Mouse (Mus musculus) embryo, embryonic 11 days (tissue): ENCODE measurements around the gene Clic5.

ENCODE experiments used
- DNase-seq: peaks from one replicate; pipeline ENCODE4 v3.0.0-alpha.2; 2015

Gene Clic5

DNA sequence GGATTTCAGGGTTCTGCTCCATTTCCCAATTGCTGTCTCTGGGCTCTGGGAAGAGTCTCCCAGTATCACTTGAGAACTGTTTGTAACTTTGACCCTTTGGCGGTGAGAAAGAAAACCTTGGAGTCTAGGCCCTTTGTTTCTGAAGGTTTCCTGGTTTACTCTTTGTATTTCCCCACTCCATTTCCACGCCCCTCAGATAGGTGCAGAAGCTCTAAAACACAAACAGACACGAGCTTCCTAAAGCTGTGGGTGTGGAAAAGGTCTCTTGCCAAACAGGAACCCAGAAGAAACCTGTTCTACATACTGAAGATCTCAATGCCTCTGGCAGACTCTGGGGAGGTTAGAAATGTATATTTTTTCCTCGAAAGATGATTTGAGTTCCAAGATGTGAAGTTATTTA, 10.8 kb downstream of the Clic5 start:
- no peak for DNase-seq

DNA sequence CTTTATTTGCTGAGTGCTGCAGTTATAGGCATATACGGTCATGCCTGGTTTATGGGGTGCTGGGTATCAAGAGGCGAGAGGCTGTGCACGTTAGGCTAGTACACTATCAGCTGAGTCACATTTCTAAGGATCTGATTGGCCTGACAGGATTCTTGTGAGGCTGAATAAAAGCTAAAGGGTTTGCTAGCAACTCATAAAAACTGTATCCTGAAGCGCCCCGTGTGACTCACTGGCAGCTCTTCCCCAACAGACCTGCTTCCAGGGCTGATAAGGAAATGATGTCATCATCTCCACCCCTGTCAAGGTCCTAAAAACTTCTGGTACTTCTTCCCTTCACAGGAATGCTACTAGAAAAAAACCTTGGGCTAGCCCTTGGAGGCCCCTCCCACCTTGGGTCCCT, 14.6 kb downstream of the Clic5 start:
- DNase-seq, result no peak

DNA sequence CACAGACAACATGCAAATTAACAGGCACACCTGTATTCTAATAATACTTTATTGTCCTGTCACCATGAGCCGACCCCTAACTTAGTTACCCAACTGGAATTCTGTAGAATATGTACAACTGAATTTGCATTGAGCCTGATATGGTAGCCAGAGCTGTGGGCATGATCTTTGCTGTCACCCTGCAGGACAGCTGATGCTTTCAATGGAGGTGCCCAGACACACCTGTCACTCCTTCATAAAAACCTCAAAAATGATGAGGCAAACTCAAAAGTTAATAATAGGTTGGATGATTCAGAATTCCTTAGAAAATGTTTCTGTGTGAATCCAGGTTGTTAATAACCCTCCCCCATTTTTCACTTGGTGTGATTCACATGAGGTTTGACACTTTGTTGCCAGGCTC, 16.4 kb downstream of the Clic5 start:
- no peak for DNase-seq

DNA sequence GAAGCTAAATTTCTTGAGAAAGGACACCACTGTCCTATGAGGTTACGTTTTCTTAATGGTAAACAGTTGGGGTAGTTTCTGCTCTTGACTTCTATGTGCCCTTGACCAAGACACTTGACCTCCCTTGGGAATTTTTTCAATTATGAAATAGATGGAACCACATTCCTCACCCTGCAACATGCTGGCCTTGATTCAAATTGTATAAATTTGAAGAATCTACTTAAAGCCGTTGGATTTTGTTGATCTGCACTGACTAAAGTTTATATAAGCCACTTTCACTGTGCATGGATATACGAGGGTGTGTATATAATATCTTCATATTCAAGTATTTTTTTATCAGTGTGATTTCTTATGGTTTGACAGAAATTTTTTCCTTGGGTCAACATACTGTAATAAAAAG, 17.2 kb downstream of the Clic5 start:
- DNase-seq, result no peak

DNA sequence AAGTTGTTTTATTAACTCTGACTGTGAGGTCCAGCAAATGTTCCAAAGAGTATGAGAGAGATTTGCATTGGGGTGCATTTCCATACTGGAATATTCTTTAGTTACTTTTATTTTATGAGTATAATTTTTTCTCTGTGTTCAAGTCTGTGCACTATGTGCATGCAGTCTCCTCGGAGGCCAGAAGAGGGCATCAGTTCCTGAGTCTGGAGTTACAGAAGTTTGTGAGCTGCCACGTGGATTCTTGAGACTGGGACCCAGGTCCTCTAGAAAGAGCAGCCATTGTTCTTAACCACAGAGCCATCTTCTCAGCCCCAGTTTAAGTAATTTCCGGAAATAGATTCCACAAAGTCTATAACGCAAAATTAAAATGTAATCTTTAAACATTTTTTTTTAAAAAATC, 20.5 kb downstream of the Clic5 start:
- no peak for DNase-seq

DNA sequence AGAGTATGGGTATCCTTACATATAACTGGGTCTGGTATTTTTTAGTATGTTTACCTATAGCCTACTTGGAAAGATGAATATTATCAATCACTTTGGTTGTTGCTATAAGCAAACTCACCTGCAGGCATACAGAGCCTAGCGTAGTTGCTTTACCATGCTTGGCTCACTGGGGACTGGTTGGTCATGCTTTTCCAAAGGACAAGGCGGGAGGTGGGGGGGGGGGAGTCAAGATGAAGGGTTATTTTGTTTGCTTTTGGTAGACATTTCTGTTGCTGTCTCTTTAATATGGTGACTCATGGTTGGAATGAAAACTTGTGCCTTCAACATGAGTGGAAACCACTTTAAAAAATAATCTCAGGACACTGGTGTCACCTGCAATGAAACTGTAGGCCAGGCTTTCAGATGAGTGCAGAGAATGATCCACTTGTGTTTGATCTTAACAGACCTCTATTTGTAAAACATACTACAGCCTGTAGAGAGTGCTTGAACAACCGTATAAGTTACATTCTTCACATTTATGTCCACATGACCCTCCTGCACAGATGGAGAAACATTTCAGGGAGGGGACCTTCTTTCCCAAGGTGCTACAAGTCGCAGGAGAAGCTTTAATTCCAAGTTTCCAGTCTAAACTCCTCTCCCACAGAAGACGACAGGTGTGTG, 24.7 kb downstream of the Clic5 start:
- no peak for DNase-seq

DNA sequence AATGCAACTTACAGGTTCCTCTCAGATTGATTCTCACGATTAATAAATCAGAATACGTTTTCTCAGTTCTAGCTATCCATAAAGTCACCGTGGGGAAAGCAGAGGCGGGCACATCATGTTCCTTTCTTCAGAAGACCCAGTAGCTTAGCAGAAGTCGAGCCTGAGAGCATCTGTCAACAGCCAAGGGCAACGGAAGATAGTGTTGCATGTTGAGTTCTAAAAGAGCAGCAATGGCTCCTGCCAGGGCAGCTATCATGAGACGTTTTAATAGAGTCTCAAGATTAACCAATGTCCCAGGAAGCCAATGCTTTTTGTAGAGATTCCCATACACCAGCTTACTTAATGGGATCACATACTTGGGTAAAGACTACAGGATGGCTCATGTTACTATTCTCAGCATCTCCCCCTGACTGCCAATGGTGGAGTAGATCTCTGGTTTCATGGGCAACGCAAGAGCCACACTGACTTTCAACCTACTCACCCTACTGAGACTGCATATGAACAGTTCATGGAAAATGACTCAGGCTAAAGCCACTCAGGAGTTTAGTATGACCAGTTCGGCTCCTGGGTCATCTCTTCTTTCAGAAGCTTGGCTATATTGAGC, 26.9 kb downstream of the Clic5 start:
- DNase-seq, result no peak

DNA sequence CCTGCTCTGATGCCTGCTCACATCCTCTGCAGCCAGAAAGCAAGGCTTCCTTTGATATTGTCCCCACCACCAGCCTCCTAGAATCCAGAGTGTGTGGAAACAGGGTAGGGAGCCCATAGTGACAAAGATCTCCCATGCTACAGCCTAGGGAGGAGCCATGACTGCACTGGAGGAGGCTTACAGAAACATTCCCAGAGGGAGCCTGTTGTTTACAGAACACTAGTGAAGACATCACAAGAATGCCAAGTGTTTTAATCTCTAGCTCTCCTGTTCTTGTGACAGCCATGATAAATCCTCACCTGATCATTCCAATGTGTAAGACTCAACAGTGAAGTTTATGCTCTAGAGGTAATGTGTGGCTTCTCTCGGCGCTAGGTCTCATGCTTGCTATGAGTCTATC, 28.8 kb downstream of the Clic5 start:
- DNase-seq, result no peak

DNA sequence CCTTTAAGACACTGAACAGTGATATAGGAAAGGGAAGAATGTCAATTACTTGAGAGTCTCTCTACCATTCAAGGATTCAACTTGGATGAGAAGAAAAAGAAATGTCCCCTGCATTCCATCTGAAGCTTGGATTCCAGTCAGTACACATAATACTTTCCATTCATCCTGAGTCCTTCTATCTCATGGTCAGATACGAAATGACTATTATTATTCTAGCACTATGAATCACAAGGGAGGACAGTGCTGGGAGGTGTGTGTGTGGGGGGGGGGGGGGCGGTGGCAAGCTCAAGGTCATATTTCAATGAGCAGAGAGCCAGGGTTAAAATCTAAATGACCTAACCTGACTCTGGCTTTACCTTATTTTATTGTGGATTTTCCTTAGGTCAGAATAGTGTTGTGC, 31.6 kb downstream of the Clic5 start:
- DNase-seq, result no peak

DNA sequence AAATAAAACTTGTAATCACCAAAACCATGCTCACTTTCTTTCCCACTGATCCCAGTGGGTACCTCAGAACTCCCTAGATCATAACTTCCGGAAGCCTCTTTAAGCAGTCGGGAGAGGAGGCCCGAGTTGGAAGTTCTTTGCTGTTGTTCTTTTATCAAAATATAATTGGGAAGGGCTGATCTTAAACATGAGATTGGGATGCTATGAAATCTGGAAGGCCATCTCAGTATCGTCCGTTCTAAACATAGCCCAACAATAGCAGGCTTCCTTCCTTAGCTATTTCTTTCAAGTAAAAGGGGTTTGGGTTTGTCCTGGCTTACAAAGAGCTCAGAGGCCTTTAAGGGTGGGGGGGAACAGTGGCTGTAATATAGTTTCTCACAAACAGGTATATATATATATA, 40.0 kb downstream of the Clic5 start:
- no peak for DNase-seq

DNA sequence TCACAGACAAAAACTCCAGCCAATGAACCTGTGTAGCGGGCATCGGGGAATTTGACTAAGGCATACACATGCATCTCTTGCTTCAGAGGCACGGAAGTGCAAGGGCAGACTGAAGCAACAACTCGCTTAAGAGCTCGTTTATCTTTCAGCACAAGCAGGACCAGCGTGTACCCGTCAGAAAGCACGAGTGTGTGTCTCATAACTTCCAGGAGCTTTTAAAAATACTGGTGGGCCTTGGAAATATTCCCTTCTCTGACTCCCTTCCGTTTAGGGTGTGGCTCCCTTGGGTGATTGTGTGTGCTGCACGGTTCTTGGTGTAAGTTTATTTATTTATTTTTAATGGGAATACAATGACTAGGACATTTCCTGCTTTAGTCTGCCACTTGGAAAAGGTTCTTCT, 41.7 kb downstream of the Clic5 start:
- DNase-seq, result no peak

DNA sequence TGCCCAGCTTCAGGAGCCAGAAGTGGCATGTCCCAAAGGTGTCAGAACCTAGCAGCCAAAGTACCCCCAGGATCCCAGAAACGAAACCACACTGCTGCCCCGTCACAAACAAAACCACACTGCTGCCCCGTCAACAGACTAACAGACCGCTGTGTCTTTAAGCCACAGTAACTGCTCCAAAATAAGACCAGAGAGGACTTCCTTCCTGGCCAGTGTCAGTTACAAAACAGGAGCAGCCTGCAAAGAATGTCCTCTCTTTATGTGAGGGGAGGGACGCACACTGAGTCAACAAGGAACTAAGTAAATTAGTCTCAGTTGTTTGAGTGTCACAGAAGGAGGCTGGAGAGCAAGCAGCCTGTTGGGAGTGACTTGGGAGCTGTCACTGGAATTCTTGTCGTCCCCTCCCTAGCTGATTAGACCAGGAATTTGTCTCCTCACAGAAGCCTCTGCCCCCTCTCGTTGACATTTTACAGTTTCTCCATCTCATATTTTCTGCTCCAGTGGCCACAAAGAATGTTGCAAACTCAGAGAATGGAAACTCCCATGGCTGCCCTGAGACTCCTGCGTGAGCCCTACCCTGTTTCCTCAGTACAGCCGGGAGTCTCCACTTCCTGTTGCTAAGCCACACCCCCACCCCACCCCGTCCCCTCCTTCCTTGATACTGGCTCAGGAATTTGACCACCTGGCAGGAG, 50.8 kb downstream of the Clic5 start:
- peak; percentile 63 for DNase-seq

DNA sequence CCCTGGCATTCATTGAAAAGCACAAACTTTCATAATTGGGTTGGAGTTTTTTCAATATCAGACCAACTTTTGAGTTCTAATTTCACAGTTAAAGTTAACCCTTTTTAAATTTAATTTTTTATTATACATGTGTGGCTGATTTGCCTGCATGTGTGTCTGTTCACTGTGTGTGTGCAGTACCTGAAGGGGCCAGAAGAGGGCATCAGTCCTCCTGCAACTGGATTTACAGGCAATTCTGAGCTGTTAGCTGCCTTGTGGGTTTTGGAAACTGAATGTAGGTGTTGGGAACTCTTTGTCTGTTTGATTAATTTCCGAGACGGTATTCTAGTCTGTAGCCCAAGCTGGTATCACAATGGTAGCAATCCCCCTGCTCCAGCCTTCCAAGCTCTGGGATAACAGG, 52.4 kb downstream of the Clic5 start:
- no peak for DNase-seq

DNA sequence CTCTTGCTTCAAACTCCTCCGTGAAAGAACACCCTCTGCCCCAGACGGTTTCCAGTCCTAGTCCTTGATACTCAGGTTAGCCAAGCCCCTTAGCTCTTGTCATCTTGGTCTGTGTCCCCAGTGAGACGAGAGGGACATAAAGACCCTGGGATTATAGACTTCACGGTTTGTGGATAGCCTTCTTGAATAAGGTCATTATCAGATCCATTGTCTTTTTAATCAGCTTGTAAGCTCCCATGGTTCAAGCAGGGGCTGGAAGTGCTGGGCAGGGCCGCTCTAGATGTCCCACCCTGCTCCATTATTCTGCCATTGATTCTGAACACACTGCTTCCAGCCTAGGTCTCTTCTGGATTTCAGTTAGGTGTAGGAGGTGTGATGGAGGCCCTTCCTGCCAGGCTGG, 55.7 kb downstream of the Clic5 start:
- no peak for DNase-seq

DNA sequence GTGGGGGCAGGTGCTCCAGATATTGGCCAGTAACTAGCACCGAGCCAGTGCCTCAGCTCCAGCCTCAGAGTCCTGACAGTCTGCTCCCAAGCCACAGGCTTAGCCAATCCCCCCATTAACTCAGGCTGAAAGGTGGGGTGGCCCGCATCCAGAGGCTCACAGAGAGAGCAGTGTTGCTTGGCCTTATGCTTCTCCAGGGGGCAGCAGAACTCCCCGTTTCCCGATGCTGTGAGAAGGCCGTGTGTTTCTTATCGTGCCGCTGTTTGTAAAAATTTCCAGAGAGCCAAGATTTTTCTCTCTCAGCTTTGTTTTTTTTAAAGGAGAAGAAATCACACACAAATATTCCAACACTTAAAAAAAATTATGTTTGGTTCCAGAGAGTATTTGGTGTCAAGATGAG, 56.2 kb downstream of the Clic5 start:
- peak; percentile 34 for DNase-seq

DNA sequence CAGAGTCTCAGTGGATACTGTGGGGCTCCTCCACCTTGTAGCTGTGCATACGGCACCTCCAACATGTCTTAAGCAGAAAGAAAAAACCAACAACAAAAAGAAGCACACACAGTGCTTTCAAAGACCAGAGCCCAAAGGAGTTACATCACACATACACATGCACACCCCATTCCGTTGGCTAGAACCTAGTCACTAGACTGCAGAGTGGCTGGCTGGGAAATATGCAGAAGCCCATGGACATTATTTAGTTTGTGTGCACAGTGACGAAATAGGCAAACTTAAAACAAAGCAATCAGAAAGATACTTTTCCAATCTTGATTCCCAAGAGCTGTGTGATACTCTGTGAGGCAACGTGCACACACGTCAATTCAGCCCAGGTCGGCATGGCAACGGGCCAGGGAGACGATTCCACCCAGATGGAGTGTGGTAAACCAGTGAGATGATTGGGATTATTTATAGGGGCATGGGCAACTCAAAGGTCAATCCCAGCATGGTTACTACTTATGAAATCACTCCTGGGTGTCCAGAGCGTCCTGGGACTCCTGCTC, 57.8 kb downstream of the Clic5 start:
- no peak for DNase-seq

DNA sequence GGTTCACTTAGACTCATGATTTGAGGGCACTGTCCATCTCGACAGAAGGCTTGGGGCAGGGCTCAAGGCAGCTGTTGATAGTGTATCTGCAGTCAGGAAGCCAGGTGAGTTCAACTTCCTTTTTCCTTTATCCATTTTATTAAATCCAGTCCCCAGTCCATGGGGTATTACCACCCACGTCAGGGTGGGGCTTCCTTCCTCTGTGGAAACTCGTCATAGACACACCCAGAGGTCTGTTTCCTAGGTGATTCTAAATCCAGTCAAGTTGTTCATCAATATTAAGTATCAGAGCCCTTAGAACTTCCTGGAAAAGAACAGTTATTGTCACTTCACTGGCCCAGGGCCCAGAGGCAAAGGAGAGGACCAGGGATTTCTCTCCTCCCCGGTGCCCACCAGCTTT, 61.2 kb downstream of the Clic5 start:
- DNase-seq, result no peak

DNA sequence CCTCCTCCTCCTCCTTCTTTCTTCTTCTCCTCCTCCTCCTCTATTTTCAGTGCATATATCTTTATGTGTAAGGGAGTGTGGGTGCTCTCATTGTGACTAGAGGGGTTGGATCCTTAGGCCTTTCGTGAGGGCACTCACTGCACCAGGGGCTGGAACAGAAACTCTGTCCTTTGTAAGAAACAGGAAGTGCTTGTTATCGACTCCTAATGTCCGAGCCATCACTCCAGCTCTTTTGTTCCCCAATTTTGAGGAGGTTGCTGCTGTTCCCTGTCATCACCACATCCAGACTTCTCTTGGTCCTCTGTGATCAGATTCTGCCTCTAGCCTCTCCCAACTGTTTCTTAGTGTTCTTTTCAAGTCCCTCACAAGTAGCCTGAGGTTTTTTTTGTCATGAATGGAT, 64.3 kb downstream of the Clic5 start:
- DNase-seq, result no peak

DNA sequence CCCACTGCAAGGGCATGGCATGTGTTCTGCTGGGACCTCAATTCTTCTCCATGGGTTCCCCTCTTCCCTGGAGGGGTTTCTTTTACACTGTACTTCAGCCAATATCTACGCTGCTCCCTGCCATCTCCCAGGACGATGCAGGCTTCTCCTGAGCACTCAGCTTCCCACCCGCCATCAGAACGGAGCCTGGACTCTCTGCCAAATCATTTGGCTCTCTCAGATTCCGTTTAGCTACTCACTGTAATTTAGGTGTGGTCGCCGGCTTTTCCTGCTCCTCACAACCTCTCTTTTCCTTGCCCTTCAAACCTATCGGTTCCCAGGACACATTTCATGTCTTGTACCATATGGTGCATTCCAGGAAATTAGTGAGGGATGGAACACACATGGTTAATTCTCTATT, 66.3 kb downstream of the Clic5 start:
- no peak for DNase-seq

DNA sequence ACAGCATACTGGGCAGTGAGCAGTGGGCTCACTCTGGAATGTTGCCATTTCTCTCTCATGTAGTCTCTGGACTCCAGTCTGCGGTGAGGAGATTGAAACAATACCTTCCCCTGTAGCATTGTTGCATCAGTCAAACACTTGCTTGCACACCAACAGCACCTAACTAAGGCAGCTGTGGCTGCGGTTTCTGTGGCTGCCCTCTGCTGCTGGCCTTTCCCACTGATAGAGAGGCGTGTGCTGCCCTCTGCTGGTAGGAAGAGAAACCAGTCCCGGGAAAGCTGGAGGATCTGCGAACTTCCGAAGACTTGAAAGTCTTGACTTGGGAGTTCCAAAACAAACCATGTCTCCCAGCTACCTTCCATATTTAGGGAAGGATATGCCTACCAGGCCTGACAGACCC, 68.2 kb downstream of the Clic5 start:
- peak; percentile 88 for DNase-seq

DNA sequence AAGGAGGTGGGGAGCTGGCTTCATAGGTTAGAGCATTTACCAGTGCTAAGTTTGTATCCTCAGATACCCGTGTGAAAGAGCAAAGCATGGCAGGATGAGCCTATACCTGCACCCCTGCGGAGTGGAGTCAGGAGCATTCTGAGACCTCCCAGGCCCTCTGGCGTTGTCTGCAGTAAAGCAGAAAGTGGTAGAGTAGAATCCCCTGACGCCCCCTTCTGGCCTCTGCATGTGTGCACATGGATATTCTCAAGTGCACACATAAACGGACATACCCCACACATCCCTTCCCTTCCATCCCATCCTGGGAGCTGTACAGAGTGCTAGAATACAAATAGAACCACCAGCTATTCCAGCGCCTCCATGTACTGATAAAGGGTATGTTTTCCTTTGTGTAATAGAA, 70.9 kb downstream of the Clic5 start:
- DNase-seq, result no peak

DNA sequence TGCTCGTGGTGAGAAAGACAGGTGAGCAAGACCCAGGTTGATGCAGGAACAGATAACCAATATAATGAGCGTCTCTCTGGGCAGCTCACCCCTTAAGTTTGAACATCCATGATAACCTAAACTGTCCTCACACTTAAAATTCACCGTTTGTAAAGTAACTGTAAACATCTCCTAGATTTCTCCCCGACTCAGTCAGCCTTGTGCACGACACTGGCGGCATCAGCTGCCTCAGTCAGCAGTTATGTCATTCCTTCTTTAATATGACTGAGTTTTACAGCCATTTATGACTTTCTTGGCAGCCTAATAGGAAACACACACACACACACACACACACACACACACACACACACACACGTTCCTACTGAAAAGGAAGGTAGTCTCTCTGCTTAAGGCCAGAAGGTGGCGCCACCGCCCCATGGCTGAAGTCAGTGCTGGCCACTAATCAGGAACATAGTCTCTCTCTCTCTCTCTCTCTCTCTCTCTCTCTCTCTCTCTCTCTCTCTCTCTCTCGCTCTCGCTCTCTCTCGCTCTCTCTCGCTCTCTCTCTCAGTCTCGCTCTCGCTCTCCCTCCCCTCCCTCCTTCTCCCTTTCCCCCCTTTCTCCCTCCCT, 73.3 kb downstream of the Clic5 start:
- peak; percentile 85 for DNase-seq

DNA sequence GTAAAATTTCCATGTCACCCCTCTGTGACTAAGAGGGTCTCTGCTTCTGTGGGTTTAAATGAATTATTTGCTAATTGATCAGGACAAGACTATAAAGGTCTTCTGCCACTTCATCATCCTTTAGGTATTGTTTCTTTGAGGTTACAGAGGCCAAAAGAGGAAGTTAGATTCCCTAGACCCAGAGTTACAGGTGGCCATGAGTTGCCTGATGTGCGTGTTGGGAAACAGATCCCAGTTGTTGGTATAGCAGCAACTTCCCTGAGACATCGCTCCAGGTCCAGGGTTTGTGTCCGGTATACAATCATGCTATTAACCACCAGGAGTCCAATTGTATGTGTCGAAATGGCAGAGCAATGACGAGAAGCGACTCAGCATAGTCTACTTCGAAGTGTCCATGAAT, 81.7 kb downstream of the Clic5 start:
- DNase-seq, result no peak

DNA sequence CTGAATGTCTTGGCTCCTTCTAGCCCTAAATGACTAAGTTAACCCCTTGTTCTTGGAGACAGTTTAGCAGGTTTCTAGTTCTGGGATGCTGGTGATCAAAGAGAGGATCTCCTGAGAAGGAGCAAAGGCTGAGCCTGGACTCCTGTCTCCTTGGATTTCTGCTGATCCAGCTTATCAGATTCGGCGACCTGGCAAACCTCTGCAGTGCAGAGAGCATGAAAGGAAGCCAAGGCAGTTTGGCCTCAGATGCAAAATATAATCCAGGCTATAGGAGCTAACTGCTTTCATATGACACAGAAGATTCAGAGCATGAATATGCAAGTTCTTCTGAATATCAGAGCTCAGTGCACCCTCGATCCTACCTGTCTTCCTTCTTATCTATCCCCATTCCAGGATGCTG, 83.0 kb downstream of the Clic5 start:
- DNase-seq, result no peak
